Mouse (Mus musculus): ENCODE data around the gene Mbnl1.

DNA sequence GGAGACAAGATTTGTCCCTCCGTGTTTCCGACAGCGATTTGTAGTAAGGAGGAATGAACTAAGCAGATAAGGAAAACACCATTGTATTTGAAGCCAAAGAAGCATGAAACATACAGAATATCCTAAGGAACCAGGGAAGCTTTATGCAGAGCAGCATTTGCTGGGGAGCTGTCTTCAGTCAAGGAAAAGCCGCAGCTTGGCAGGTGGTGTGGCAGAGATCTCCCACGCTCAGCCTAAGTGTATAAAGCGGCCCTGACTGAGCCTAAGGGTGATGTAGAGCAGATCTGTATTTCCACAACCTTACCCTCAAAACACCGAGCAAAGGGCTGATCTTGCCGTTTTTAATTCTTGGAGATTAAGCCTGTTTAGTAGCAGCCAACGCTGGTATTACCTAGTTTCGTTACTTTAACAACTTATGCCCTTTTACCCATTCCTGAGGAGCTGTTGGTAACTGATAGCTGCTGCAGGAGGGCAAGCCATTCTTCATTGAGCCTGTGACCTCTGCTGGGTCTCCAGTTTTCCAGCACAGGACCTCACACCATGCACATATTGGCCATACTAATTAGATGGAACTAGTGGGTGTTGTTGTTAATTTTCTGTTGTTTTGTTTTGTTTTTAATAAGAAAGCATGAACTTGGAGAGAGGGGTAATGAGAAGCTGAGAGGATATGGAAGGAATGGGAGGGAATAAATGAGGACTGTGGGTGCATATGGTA is 91.1 kb downstream of the Mbnl1 start:
- TF ChIP-seq GATA1 (IDR thresholded peaks at IDR 0.05; ENCODE audit: borderline replicate concordance, low read length) (no peak), FLI1 (IDR thresholded peaks at IDR 0.05; ENCODE audit: low read length) (no peak)

Data from megakaryocyte, embryonic 14.5 days (primary cell).